Mouse (Mus musculus): ENCODE data around the gene Tbc1d8. TPM values are rescaled to one million over a fixed set of nuclear protein-coding genes. Genes with fewer than 3 reads are reported as not detected.

Tbc1d8 gene
- total RNA-seq (2021): 1 to 10 TPM; 6.6 to 7.4 TPM

DNA sequence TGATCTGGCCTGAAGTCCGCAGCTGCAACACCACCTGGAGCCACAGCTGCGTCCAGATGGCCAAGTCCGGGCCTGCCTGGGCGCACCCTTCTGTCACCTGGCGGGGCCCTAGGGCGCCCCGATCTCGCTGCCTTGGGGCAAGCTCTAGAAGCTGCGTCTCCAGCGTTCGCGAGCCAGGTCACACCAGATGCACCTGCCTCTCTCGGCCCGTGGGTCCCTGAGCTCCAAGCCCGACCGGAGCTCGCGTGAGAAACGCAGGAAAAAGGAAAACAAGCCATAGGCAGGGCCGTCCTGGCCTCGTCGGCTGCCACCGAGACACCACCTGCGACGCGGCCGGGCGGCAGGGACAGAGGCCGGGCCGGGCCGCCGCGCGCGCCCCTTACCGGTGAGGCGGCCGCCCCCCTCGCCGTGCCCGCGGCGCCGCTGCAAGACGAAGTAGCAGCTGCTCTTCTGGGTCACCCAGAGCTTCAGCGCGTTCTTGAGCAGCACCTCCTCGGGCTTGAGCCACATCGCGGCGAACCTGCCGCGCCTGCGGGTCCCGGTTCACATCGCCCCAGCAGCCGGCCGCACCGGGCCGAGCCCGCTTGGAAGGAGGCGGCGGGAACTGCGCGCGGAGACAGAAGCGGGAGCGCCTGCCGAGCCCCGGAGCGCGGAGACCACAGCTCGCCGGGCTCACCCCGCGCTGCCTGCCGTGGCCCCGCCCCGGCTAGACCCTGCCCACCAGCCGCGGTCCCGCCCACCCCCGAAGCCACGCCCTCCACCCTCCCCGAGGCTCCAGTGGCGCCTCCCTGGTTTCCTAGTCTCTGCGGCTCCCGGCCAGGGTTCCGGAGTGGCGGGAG, at the start of gene Tbc1d8:
Tbc1d8 (minus strand) TSS at position 699 of the 839 bp plus-strand sequence.
- DNase-seq: peak; percentile 94
- intact Hi-C loops (cut with DNase I): no loop called here

DNA sequence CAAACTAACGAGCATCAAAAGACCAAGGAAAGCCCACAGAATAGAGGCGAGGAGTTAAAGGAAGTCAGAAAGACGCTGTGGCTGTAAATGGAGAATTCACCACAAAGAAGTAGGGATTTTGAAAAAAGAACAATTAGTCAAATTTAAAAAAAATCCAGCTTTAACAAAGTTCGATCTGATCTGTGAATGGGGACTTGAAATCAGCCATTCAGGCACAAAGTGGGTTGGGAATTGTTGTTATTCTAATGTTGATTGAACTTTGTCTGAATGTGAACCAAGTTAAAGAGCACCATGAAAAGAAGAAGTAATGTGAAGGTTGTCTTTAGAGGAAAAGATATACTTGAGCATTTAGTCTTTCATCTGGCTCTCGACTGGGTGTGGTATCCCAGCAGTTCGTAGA, 49.8 kb upstream of the Tbc1d8 start:
- intact Hi-C loops (cut with DNase I): no loop called here
- DNase-seq: no peak

DNA sequence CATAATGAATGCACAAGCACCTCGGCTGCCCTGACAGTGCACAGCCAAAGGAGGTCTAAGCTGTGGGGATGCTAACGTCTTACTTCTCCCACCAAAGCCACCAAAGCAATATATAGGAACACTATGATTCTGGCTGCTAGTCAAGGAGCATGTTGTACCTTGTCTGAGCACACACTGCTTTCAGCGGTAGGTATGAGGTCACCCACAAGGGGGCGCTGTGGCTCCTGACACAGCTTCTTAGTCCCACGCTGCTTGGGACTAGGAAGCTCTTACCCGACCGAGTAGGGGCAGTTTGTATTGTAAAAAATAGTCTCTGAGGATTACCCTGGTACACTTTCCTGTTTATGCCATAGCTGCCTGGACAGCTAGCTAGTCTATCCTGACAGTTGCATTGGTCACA, 48.9 kb upstream of the Tbc1d8 start:
- DNase-seq: peak; percentile 66 to 84
- intact Hi-C loops (cut with DNase I): no loop called here

DNA sequence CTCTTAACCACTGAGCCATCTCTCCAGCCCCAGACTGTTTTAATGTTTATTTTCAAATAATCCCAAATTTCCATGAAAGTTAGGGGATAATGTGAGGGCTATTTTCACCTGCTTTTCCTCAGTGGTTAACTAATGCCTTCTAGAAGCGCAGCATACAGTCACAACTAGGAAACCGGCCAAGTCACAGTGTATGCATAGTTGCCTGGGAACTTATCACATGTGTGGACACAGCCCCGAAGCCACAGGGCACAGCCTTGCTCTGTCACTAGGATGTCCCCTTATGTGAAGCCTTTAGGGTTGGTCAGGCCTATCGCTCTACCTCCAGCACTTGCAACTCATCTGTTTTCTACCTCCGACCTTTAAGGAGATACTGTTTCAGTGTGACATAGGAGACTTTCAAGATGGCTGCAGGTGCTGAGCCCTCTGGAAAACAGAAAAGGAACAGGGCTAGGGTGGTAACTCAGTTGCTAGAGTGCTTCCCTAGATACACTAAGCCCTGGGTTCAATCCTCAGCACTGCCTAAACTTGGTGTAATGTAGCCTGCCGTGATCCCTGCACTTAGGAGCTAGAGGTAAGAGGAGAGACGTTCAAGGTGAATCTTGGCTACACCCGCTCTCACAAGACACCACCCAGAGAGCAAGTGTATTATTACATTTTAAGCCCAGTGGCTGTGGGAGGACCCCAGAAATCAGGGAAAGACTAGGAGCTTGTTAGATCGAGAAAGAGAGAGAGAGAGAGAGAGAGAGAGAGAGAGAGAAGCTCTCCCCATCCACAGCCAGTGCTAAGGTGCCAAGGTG, 48.0 kb upstream of the Tbc1d8 start:
- peak; percentile 46 to 68 for DNase-seq
- intact Hi-C loops (cut with DNase I): no loop called here

DNA sequence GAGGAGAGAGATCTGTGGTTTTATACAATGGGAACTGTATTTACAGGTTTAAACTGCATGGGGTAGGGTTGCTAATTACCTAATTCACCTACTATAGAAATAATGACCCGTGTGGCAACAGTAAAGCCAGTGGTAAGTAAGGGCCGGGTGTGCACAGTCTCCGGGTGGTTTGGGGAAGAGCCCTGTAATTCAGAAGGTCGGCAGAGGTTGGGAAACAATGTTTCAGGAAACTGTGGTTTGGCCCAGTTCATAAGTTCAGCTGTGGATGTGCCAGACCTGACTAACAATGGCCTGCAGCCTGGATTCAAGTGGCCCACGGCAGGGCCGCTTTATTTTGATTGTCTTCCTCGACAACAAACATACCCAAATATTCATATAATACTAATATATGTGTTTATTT, 47.2 kb upstream of the Tbc1d8 start:
- DNase-seq: no peak
- intact Hi-C loops (cut with DNase I): no loop called here

DNA sequence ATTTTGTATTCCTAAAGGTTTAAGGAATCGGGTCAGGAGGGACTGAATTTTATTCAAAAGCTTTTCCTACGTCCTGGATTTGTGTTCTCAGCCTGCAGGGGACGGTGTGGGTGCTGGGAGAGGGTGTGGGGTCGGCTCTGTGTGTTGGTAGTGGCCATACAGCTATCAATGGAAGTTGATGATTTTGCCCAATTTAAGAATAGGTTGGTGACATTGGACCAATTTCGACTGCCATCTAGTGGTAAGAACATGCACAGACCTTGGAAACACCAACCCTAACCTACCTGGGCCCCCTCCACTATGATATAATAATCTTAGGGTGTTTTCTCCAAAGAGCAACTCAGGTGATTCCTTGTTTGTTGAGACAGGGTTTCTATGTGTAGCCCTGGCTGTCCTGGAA, 44.0 kb upstream of the Tbc1d8 start:
- intact Hi-C loops (cut with DNase I): loop anchor here (2.0 to 5.0 kb wide), 2 partner anchors 115 to 130 kb away; no protein-coding TSS in a partner anchor
- DNase-seq: peak; percentile 48 to 65

DNA sequence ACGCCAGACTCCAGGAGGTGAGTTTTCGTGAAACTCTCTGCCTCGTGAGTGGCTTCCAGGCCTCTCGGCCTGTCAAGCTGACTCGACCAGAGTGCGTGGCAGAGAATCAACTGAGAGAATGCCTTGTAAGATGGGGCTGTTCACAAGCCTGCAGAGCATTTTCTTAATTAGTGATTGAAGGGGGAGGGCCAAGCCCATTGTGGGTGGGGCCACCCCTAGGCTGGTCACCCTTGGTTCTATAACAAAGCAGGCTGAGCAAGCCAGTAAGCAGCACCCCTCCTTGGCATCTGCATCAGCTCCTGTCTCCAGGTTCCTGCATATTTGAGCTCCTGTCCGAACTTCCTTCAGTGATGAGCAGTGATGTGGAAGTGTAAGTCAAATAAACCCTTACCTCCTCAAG, 42.8 kb upstream of the Tbc1d8 start:
- intact Hi-C loops (cut with DNase I): loop anchor here (5.0 kb wide), 1 partner anchor 114 kb away; no protein-coding TSS in a partner anchor
- no peak for DNase-seq

DNA sequence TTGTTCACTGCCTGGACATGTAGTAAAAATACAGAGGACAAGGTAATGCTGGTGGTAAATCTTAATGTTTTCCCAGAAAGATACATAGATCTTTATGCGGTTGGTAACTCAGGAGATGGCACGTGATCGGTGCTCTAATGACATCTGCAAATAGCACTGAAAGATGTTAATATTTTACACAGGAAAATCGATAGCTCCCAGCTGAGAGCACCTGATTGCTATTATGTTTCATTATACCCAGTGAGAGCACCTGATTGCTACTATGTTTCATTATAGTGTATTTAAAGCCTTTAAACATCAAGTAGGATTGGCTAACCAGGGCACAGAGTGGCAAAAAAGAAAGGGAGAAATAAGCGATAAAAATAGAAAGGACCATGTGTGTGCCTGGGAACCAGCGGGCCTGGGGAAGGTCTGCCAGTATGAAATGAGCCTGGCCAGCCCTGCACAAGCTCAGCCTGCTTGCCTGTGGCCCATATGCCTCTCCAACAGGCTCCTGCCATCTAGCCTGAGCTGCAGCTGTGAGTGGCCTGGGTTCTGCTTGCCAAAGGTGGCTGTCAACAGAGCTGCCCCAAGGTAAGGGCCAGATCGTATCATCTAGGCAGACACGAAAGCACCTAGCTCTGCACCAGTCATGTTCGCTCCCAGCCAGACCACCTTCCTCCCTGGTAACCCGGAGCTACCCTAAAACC, 36.9 kb upstream of the Tbc1d8 start:
- intact Hi-C loops (cut with DNase I): no loop called here
- DNase-seq: no peak

DNA sequence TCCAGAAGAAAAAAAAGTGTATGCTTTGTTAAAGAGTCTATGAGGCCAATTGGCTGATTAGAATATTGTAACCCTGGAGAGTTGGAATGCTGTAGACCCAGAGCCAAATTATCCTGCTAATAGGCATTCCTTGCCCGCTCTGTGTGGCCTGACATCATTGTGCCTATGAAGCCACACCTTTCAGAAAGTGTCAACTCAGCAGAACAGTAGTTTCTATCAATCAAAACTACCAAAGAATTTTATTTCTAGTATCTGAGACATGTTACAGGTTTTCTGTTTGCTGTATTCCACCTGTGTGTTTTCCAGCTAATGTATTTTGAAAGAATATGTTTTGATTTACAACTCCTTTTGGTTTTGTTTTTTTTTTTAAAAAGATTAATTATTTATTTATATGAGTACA, 33.6 kb upstream of the Tbc1d8 start:
- intact Hi-C loops (cut with DNase I): no loop called here
- no peak for DNase-seq

DNA sequence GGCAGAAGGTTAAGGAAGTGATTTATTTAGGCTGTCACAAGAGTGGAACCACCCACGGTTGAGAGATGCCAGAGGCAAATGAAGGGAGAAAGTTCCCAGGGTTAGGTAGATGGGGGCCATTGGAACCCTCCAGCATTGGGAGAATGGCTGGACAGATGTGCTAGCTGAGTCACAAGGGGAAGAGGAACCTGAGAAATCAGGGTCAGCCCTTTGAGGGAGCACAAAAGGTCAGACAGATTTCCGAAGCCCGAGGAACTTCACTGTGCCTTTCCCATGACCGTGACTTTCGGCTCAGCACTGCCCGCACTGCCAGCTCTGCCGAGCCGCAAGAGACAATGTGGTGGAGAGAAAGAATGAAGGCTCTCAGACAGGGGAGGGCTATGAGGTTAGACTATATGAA, 33.2 kb upstream of the Tbc1d8 start:
- no peak for DNase-seq
- intact Hi-C loops (cut with DNase I): no loop called here

DNA sequence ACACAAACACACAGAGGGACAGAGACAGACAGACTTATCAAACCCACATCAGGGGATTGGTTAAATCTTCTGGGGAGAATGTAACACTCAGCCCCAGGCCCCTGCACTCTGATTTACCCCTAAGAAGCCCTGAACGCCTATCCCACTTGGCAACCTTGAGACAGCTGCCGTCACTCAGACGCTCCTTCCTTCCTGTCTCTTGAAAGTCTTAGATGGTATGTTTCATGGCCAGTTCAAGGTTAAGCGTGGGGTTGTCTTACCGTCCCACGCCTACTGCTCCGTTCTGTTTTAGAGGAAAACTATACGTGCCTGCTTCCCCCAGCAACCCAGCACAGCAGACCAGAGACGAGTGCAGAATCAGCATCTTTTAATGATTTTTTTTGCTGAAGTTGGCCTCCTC, 27.0 kb upstream of the Tbc1d8 start:
- intact Hi-C loops (cut with DNase I): loop anchor here (2.0 kb wide), 1 partner anchor 113 kb away; no protein-coding TSS in a partner anchor

DNA sequence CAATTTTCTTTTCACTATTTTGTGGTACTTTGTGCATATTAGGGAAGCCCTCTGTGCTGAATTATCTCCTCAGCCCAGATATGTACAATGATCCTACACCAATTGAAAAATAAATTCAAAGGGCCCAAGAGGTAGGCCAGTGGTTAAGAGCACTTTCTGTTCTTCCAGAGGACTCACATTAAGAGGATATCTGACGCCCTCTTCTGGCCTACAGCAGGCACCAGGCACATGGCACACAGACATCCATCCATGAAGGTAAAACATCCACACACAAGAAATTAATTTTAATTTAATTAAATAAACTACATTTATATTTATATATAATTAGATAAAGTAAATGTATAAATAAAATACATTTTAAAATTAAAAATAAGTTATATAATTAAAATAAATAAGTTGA, 25.7 kb upstream of the Tbc1d8 start:
- DNase-seq: peak; percentile 33 to 55
- intact Hi-C loops (cut with DNase I): loop anchor here (2.0 kb wide), 1 partner anchor 111 kb away; no protein-coding TSS in a partner anchor

More for the DNA sequence above, 27.0 kb upstream of the Tbc1d8 start:
- DNase-seq: no peak

DNA sequence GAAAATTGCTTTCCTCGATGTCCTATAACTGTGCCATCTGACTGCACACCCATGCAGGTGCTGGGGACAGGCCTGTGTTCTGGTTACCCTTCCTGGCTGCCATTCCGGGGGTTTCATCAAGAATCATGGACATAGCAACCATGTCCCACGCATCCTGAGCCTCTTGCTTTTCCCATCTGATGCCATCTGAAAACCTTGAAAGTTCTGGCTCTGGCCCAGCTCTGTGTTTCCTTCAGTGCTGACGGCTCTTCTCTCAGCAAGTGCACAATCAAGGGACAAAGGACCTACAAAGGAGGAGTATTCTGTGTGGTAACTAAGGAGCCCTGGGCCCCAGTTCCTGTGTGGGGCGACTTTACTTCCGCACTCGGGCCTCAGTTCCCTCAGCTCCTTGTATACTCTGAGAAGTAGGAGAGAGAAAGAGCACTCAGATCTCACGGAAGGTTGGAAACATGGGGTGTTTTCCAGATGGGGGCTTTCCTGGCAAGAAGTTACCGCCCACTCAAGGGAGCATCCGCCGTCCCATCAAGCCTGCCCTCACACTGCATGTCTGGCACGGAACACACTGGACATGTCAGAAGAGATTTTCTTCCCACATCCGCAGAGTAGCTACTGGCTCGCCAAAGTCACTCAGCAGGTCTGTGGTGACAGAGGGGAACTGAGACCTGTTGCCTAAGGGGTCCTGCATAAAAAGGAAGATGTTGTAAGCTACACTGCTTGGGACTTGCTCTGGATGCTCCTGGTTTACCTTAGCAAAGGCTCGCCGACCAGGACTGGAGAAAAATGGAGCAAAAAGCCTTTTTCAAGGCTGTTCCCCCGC, 24.5 kb upstream of the Tbc1d8 start:
- intact Hi-C loops (cut with DNase I): no loop called here
- no peak for DNase-seq

DNA sequence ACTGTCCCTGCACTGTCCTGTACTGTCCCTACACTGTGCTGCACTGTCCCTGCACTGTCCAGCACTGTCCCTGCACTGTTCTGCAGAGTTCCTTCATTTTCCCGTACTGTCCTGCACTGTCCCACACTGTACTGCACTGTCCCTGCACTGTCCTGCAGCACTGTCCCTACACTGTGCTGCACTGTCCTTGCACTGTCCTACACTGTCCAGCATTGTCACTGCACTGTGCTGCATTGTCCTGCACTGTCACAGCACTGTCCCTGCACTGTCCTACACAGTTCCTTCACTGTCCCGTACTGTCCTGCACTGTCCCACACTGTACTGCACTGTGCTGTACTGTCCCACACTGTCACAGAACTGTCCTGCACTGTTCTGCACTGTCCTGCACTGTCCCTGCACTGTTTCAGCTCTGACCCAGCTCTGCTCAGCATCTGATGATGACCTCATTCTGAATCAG, 21.0 kb upstream of the Tbc1d8 start:
- no peak for DNase-seq
- intact Hi-C loops (cut with DNase I): no loop called here

DNA sequence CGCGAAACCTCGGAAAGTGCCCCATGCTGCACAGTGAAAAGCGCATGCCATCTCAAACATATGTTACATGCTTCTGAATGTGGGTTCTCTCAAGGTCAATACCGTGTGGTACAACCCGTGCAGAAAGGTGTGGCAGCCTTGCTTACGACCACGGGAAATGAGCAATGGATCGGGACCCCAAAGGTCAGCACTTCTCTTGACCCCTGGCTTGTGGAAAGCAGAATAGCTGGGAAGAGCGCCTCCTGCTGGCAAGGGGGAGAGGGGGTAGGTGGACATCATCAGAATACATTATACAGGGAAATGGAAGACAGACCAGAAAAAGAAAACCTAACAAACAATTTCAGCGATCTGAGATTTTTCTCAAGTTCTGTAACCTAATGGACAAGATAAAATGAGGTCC, 19.2 kb upstream of the Tbc1d8 start:
- intact Hi-C loops (cut with DNase I): no loop called here
- no peak for DNase-seq

DNA sequence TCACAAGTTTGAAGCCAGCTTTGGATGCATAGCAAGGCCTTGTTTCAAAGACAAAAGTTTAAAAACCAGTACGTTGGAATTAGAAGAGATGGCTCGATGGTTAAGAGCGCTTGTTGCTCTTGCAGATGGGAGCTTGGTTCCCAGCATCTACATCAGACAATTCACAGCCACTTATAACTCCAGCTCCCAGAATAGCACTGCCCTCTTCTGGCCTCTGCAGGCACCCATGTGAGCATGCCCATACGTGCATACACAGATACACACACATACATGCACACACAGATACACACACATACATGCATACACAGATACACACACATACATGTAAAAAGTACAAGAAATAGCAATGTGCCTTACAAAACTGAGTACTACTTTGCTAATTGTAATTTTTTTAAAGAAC, 18.4 kb upstream of the Tbc1d8 start:
- DNase-seq: no peak
- intact Hi-C loops (cut with DNase I): no loop called here

DNA sequence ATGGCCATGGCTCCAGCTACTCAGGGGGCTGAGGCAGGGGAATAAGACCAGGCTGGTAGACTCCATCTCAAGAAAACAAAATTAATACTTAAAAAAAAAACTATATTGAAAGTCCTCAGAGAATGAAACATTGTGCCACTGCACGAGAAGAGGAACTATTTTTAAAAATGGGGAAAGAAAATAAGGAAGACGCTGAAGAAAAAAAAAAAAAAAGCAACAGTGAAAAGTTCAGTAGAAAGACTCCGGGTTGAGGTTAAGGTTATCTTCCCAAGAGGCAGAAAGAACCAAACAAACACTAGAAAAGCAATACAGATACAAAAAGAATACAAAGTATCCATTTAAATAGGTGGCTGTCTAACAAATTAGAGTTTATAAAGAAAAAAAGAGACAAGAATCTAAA, 15.1 kb upstream of the Tbc1d8 start:
- intact Hi-C loops (cut with DNase I): no loop called here
- DNase-seq: no peak

DNA sequence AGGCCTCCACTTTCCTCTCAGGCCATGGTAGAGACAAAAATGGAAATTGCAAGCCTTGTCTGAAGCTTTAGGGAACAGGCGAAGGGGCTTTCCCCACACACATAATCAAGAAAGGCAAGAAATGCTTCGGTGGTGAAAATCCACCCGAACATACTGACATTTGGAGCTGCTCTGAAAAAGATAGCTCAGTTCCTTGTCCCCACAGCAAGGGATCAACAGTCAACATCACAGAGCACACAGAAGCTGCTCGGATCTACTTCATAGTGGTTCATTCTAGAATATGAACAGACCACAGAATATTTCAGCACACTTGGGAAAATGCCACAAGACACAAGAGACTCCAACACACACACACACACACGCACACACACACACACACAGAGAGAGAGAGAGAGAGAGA, 14.6 kb upstream of the Tbc1d8 start:
- DNase-seq: no peak
- intact Hi-C loops (cut with DNase I): no loop called here

DNA sequence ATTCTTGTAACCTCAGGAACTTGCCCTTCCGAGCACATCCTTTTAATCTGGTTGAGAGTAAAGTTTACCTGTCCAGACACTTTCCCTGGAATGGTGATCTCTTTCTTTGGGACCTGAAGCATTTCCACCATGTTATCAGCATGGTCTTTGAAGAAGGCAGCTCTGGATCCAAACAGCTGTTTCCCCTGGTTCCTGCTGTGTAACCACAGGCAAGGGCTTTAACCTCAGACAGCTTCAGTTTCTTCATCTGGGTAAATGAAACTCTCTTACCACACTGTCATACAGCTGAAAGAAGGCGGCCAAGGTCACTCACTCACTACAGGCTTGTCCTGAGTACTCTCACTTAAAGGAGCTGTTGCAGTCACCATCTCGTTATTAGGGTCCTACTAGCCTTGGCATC, 8.8 kb upstream of the Tbc1d8 start:
- intact Hi-C loops (cut with DNase I): no loop called here
- DNase-seq: no peak

DNA sequence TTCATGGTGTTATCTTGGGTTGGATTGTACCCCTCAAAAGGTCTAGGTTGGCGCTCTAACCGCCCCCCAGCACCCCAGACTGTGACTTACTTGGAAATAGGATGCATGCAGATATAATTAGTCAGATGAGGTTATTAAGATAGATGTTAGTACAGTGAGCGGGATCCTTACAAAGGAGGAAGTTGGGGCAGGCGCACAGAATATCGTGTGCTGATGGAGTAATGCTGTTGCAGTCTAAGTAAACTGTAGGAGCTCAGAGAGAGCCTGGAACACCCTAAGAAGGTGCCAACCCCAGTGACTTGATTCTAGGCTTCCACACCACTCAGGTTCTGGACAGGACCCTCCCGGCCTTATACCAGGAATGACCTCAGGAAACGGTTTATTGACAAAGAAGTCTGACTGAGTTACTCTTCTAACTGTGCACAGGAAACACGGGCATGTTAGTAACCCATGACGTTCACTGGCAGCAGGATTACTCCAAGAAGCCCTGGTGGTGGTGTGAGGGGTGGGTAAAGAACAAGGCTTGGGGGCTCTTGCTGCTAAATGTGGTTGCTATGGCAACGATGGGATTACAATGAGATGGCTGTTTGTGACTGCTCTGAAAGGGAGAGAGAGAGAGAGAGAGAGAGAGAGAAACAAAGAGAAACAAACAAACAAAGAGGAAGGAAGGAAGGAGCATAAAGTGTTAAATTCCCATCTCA, 3.7 kb upstream of the Tbc1d8 start:
- DNase-seq: no peak
- intact Hi-C loops (cut with DNase I): no loop called here

Measured in heart, postnatal 10 days (tissue).